Mouse (Mus musculus) midbrain, postnatal 0 days (tissue): Measurements from ENCODE around the gene Stk24. TPM values are rescaled to one million over a fixed set of nuclear protein-coding genes. Genes with fewer than 3 reads are reported as not detected.

Experiments
- ATAC-seq: fragments of 200-750 bp; cut with Nextera tagmentation; 2 replicates; pipeline ENCODE4 v1.8.0; 2017; ENCODE audit warnings: moderate number of reproducible peaks, mild to moderate bottlenecking, moderate TSS enrichment, moderate library complexity; ENCODE audit not compliant: low FRiP score
- DNase-seq: peaks from one replicate; pipeline ENCODE4 v3.0.0-alpha.2; 2015; ENCODE audit warnings: low spot score
- H3K27ac ChIP-seq: fragments of 300-500 bp; sonication (generic); 2 replicates; pipeline ENCODE4 v1.5.1; 2014; ENCODE audit warnings: low read depth, mild to moderate bottlenecking, low read length, mixed read lengths
- H3K27me3 ChIP-seq: fragments of 300-500 bp; sonication (generic); 2 replicates; pipeline ENCODE4 v1.6.1; 2014; ENCODE audit warnings: low read length, control low read depth, mixed read lengths; ENCODE audit not compliant: insufficient read depth
- H3K36me3 ChIP-seq: fragments of 300-500 bp; sonication (generic); 2 replicates; pipeline ENCODE4 v1.6.1; 2014; ENCODE audit warnings: low read length, control low read depth, mixed read lengths; ENCODE audit not compliant: insufficient read depth
- H3K4me1 ChIP-seq: fragments of 300-500 bp; sonication (generic); 2 replicates; pipeline ENCODE4 v1.6.1; 2014; ENCODE audit warnings: mild to moderate bottlenecking, control low read depth, antibody characterized with exemption, low read length, mixed read lengths; ENCODE audit not compliant: insufficient read depth
- H3K4me2 ChIP-seq: fragments of 300-500 bp; sonication (generic); 2 replicates; pipeline ENCODE4 v1.6.1; 2014; ENCODE audit warnings: low read depth, mild to moderate bottlenecking, low read length, mixed read lengths; ENCODE audit not compliant: poor library complexity, severe bottlenecking
- H3K4me3 ChIP-seq: fragments of 300-500 bp; sonication (generic); 2 replicates; pipeline ENCODE4 v1.5.1; 2014; ENCODE audit warnings: low read depth, mild to moderate bottlenecking, low read length, moderate library complexity
- H3K9ac ChIP-seq: fragments of 300-500 bp; sonication (generic); replicated peaks from 2 replicates; pipeline ENCODE4 v1.6.1; 2014; ENCODE audit warnings: mild to moderate bottlenecking, low read length, moderate library complexity, mixed read lengths; ENCODE audit not compliant: poor library complexity, severe bottlenecking
- H3K9me3 ChIP-seq: fragments of 300-500 bp; sonication (generic); 2 replicates; pipeline ENCODE4 v1.6.1; 2016; ENCODE audit warnings: low read length, control low read depth
- CTCF ChIP-seq: IDR thresholded peaks from 2 replicates; pipeline ENCODE4 v1.5.1; 2016; ENCODE audit warnings: antibody characterized with exemption, mild to moderate bottlenecking
- WGBS: fragments of 180-500 bp; shearing (Covaris S2); extraction: QIAGEN DNeasy Blood & Tissue Kit; methylation state at CpG from one replicate; pipeline ENCODE4 v1.1.7; 2014; 5-methylcytosine and 5-hydroxymethylcytosine counted together
- polyA plus RNA-seq: library from polyadenylated mRNA; unstranded; fragments of >200 nt; fragmentation: Nextera tagmentation; extraction: Ambion mirVana; gene quantifications from 2 replicates; pipeline ENCODE4 v1.2.1, GENCODE M21; 2015
- total RNA-seq: library from RNA; depleted of rRNA; stranded (reverse); fragments of >200 nt; gene quantifications from 2 replicates; pipeline ENCODE4 v1.2.3, GENCODE M21; 2014

The Stk24 gene
- total and polyA plus RNA-seq, 2 experiments from 2014 or later: 12.8 to 19.5 TPM

DNA sequence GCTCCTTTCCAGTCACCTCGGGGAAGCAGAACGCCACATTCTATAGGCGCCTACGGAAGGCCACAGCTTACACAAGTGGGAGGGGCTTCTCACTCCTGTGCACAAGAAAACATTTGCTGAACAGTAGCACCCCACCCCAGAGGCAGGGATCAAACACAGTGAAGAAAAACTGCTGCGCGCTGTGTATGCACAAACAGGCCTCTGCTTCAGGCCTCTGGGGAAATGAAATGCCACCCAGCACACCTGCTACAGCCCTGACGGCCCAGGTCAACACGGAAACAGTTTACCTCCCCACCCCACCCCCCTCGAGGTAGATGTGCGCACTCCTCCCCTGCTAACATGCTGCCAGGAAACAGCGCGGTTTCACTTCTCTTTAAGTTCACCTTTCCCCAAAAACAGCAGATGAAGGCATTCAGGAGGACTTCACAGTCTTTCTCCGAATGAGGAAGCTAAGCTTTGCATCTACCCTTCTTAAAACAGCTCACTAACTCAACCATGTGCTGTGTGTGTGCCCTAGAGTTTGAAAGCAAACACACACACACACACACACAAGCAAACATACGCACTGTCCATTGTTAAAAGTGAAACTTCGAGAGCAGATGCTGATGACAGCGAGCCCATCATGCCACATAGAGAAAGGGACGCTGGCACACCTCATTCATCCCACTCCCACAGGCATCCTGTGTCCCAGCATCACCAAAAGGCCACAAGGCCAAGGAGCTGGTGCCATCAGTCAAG, 13.7 kb downstream of the Stk24 start:
- Histone ChIP-seq H3K4me1 (no peaks in the 10 kb centered on the region), H3K4me3 (no peak overlapping the region), H3K27ac (no peak overlapping the region), H3K36me3 (no peaks in the 10 kb centered on the region), H3K9me3 (no peaks in the 10 kb centered on the region), H3K9ac (no peak overlapping the region), H3K27me3 (no peaks in the 10 kb centered on the region), H3K4me2 (no peak overlapping the region)
- 67% methylated on average over 17 of the region's 17 CpGs for WGBS
- no peak for DNase-seq
- no peak for TF ChIP-seq CTCF
- ATAC-seq: no peak

DNA sequence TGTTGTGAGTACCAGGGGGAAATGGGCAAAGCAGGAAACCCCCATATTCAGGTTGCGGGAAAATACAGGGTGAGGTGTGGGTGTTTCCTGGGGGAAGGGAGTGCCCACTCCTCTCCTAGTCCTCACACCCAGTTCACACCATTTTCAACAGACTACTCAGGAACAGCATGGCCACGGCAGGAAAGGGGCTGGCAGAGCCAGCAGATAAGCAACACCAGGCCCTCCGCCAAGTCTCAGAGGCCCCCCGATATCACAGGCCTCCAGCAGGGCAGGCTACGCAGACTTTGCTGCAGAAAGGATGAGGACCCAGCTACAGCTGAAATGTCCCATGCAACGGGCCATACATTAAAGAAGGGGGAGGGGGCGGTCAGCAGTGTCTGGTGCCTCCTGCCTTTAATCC, 14.4 kb downstream of the Stk24 start:
- Histone ChIP-seq H3K4me3 (no peak overlapping the region), H3K36me3 (no peaks in the 10 kb centered on the region), H3K4me1 (no peaks in the 10 kb centered on the region), H3K4me2 (no peak overlapping the region), H3K9ac (no peak overlapping the region), H3K27ac (no peak overlapping the region), H3K9me3 (no peaks in the 10 kb centered on the region), H3K27me3 (no peaks in the 10 kb centered on the region)
- 74% methylated on average over 7 of the region's 7 CpGs for WGBS
- no peak for ATAC-seq
- DNase-seq: no peak
- TF ChIP-seq CTCF: no peak

DNA sequence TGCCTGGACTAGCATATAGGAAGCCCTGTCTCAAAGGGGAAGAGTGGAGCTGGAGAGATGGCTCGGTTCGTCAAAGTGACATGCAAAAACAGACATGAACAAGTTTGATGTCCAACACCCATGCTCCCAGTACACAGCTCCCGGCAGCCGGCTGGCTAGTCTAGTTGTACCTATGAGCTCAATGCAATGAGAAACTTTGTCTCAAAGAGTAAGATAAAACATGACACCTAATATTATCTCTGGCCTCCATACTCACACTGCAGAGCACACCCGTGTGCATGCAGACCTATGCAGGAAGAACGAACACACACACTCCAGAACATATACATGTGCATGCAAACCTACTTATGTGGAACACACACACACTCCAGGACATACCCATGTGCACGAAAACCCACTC, 15.5 kb downstream of the Stk24 start:
- no peak overlapping the region for H3K9ac ChIP-seq
- H3K27me3 ChIP-seq: no peaks in the 10 kb centered on the region
- no peak for TF ChIP-seq CTCF
- H3K9me3 ChIP-seq: no peaks in the 10 kb centered on the region
- H3K4me2 ChIP-seq: no peak overlapping the region
- no peak overlapping the region for H3K27ac ChIP-seq
- DNase-seq (no peak), ATAC-seq (no peak)
- H3K36me3 ChIP-seq: no peaks in the 10 kb centered on the region
- no peak overlapping the region for H3K4me3 ChIP-seq
- H3K4me1 ChIP-seq: no peaks in the 10 kb centered on the region
- 96% methylated on average over 7 of the region's 7 CpGs for WGBS

DNA sequence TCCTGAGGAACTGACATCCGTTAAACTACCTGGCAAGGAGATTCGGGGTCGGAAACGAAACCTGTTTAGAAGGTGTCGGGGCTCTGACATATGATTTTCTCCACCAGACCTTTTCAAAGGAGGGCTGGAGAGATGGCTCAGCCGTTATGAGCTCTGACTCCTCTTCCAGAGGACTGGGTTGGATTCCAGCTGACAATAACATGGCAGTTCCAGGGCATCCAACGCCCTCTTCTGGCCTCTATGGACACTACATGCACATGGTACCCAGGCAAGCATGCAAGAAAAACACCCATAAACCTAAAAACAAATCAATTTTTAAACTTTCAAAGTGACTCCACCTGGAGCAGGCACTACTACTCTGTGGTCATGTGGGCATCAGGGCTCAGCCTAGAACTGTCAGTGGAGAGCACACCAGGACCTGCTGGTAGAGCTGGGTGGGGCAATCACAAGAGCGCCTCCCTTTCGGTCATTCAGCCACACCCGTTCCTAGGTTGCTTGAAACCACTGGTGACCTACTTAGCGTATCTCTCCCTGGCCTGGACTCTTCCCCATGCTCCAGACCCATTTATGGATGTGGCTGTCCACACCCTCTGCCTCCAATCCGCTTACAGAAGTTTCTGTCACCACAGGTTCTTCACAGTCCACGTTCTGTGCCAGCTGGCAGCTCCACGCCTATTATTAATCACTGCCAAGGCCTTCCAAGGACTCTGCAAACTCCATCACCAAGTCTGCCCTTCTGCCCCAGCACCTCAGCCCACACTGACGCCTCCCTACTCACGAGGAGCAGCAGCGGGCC, 18.3 kb downstream of the Stk24 start:
- peak; percentile 22; the same call in 1 of the 2 replicates for TF ChIP-seq CTCF
- Histone ChIP-seq H3K9me3 (no peaks in the 10 kb centered on the region), H3K27me3 (no peaks in the 10 kb centered on the region), H3K36me3 (no peaks in the 10 kb centered on the region), H3K4me1 (no peaks in the 10 kb centered on the region), H3K9ac (no peak overlapping the region), H3K27ac (no peak overlapping the region), H3K4me2 (no peak overlapping the region), H3K4me3 (no peak overlapping the region)
- DNase-seq (peak; percentile 52), ATAC-seq (no peak)
- 87% methylated on average over 17 of the region's 17 CpGs for WGBS

DNA sequence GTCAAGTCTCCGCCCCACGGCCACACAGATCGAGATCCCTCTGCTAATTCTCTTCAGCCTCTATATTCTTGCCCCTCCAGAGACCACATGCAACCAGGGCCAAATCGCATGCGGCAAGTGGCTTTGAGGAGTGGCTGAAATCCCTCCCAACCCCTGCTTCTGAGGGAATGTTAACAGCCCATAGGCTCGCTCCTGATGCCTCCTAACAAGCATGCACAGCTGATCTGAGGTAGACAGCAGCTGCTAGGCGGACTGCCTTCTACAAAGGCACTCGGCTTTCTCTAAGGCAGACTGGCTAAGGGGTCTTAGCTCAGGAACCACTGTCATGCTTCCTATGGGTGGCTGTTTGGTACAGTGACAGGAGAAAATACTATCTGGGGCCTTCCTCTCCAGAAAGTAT, 20.0 kb downstream of the Stk24 start:
- Histone ChIP-seq H3K9ac (no peak overlapping the region), H3K9me3 (no peaks in the 10 kb centered on the region), H3K27ac (no peak overlapping the region), H3K36me3 (no peaks in the 10 kb centered on the region), H3K27me3 (no peaks in the 10 kb centered on the region), H3K4me3 (no peak overlapping the region), H3K4me2 (no peak overlapping the region), H3K4me1 (no peaks in the 10 kb centered on the region)
- ATAC-seq (no peak), DNase-seq (no peak)
- TF ChIP-seq CTCF: no peak
- WGBS: 56% methylated on average over 8 of the region's 8 CpGs

DNA sequence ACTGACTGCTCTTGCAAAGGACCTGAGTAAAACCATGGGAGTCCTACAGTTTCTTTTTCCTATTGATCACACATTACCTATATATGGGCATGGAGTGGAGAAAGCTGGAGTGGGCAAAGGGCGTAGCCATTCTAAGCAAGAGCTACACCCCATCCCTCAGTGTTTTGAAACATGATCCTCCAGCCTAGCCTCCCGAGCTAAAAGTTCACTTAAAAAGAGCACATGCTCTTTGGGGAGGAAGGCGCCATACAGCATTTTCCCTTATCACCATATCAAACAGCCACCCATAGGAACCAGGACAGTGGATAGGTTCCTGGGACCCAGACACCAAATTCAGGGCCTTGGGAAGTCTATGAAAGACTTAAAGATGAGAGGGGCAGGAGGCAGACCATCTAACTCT, 20.8 kb downstream of the Stk24 start:
- WGBS: 61% methylated on average over 3 of the region's 3 CpGs
- Histone ChIP-seq H3K4me2 (no peak overlapping the region), H3K27ac (no peak overlapping the region), H3K4me3 (no peak overlapping the region), H3K27me3 (no peaks in the 10 kb centered on the region), H3K9ac (no peak overlapping the region), H3K4me1 (no peaks in the 10 kb centered on the region), H3K9me3 (no peaks in the 10 kb centered on the region), H3K36me3 (no peaks in the 10 kb centered on the region)
- no peak for ATAC-seq
- no peak for DNase-seq
- TF ChIP-seq CTCF: no peak
